Mouse (Mus musculus) large intestine, adult 2 months (tissue): ENCODE data around the gene Foxo1. TPM values are rescaled to one million over a fixed set of nuclear protein-coding genes. Genes with fewer than 3 reads are reported as not detected.

Source experiments
- DNase-seq: peaks from one replicate; pipeline ENCODE4 v3.0.0-alpha.2; 2012; ENCODE audit warnings: low read depth, low spot score
- WGBS: fragments of 180-500 bp; shearing (Covaris S2); methylation state at CpG from one replicate; pipeline ENCODE4 v1.1.7; 2018; 5-methylcytosine and 5-hydroxymethylcytosine counted together
- polyA plus RNA-seq: library from polyadenylated mRNA; depleted of rRNA; stranded (reverse); fragments of >200 nt; gene quantifications from 2 replicates; pipeline ENCODE4 v1.2.3, GENCODE M21; 2012; rRNA removed

Foxo1 gene
- polyA plus RNA-seq, 1 experiment, result 6.2 TPM

DNA sequence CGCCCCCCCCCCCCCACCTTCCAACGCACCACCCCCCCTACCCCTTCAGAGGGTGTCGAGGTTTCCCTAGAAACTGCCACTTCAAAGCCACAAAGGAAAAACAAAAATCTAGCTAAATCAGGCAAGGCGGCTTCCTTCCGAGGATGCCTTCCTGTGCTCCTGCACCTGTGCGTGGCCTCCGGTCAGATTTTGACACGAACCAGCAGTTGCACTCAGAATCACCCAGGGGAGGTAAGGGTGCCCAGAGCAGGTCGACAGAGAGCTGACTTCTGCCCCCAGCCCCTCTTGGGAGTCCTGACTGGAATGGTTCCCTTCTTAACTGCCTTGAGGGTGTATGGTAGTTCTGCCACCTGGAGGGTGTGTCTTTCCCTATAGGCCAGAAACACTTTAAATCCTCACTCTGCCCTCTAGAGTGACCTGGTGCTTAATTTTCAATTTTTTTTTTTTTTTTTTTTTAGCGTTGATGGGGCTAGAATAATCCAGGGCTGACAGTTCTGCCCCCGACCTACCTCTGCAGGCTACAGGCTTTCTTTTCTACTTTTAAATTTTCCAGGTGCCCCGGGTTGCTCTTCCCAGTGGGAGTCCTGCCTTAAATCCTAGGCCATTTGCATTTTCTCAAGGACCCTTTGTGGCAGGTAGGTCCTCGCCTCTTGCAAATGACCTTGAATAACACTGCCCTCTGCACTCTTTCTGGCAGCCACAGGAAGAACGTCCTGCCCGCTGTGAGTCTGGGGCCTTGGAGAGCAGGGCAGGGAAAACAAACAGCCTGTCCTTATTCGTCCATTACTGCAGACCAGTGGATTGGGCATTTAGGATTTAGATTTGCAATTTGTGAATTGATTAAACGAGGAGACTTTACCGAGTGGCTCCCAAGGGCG, 132.4 kb downstream of the Foxo1 start:
- 49% methylated on average over 19 of the region's 19 CpGs for WGBS
- DNase-seq, result no peak

DNA sequence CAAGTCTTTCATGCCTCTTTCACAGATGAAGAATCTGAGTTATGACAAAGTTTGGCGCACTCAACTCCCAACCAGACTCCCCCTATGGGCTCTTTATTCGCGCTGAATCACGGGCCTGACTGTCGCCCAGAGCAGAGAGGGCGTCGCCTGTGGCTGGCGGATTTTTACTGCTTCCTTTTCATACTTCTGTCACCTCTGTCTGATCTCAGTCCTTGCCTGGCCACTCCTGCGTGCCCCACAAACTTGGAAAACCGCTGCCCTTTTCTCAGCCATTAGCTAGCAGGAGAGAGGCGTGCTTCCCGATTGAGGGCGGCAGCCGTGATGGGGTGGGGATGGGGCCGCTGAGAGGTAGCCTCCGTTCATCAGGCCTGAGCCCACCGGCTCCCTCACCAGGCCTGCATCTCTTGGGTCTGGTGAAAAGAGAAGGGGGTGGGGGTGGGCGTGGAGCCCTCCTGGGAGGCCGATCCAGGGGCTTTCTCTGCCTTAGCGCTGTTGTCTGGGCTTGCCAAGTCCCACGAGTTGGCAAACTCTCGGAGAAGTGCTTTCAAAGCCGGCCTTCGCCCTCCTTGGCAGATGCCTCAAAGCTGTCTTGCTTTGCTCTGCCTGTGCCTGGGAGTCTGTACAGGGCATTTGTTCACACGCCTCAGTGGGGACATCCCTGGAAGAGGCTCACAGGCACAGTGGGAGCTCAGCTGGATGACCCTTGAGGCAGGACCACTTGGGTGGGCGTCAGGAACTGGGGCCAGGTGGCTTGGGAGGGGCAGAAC, 133.2 kb downstream of the Foxo1 start:
- DNase-seq, result peak; percentile 36
- 2% methylated on average over 26 of the region's 26 CpGs for WGBS

Other genes starting within 250 kb of the Foxo1 start
- gene Maml3, start 163.3 kb upstream of the Foxo1 start, polyA plus RNA-seq, result 1.8 and 2.2 TPM in 2 replicates